Mouse (Mus musculus) monocyte, adult 5-6 weeks (primary cell): ENCODE results near the gene Dhtkd1. TPM values are rescaled to one million over a fixed set of nuclear protein-coding genes. Genes with fewer than 3 reads are reported as not detected.
A peak's percentile ranks its signal among the peaks of the same experiment; 100 is the strongest.

Source experiments
- ATAC-seq: fragments of 153-309, 156-312 bp; replicated peaks from 2 replicates; pipeline ENCODE4 v1.8.0; 2017; ENCODE audit warnings: mild to moderate bottlenecking; ENCODE audit not compliant: low TSS enrichment, insufficient number of reproducible peaks, severe bottlenecking, poor library complexity, low FRiP score
- total RNA-seq: library from RNA; stranded (forward); fragments of 200-1000, 200-491, 200-594 nt; gene quantifications from 3 replicates; pipeline ENCODE4 v1.2.3, GENCODE M21; 2017

Dhtkd1 gene
- total RNA-seq, 1 experiment from 2014 or later, result not detected

DNA sequence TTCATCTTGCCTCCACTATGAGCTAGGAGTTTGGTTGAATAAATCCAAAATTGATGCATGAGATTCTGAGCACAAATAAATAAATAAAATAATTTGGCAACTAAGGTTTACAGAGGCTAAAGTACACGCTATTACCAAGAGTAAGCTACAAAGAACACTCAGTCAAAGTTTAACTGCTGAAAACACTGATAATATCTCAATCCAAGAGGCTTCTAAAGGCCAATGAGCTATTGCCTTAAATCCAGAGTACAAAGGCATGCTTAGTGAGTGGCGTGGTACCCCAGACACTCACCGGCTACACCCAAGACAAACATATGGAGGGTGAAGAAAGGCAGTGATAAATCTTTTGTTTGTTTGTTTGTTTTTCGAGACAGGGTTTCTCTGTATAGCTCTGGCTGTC is 6.0 kb downstream of the Dhtkd1 start:
- no peak for ATAC-seq

DNA sequence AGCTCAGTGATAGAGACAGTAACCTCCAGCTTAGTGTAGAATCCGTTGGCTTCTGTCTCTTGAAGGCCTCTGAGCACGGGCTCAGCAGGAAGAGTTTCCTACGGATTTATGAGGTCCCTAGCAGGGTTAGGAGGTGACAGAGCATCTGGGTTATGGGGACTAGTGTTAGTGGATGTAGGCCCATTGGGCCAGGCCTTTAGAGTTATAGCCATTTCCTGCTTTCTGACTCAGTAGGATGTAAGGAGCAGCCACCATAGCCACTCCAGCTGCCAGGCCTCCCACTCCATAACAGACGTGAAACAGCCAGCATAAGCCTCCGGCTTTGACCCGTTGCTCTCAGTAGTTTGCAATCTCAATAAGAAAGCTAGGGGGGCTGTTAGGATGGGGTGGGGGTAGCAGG is 6.5 kb downstream of the Dhtkd1 start:
- no peak for ATAC-seq

DNA sequence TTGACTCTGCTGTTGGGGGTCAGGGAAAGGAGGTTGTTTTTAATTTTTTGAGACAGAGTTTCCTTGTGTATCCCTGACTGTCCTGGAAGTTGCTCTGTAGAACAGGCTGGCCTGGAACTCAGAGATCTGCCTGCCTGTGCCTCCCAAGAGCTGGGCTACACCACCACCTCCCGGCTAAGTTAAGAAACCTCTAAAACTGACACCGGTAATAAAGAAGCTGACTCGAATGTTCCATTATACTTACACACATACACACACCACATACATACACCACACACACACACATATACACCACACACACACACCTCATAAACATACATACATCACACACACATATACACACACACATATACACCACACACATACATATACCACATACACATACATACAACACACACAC is 7.7 kb downstream of the Dhtkd1 start:
- no peak for ATAC-seq

DNA sequence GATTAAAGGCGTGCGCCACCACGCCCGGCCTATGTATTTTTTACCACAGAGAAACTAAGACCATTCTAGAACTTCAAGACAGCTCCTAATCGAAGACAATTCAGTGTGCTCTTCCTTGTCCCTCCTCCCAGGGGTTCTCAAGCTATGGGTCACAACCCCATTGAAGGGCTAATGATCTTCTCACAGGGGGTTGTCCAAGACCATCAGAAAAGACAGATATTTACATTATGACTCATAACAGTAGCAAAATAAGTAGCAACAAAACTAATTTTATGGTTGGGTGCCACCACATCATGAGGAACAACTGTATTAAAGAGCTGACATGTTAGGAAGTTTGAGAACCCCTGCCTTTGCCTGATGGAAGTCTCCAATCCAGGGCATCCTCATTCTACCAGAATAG is 10.7 kb downstream of the Dhtkd1 start:
- ATAC-seq, result no peak

DNA sequence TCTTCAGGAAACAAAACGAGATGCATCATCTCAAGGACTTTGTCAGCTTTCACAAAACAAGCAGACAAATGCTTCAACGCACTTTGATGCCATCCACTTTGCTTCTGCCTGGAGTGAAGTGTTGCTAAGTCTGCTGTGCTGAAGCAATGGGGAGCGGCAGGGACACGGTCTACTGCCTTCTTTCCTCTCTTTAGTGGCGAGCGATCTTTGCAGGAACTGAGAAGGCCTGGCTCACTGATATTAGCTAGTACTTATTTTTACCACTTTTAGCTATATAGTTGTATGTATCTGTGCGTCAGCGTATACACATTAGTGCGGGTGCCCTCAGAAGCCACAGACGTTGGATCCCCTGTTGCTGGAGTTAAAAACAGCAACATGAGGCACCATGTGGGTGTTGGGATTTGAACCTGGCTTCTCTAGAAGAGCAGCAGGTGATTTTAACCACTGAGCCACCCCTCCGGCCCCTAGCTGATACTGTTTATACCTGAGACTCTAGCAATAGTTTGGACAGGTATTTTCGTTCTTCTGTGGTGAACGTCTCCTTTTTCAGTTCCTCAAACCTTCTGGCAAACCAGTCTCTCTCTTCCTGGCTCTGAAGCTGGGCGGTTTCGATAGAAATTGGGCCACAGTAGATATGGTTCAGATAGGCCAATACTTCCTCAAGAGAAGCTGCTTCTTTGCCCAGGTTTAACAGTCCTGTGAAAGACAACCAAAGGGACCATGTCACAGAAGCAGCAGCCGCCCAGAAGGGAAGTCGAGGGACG is 12.1 kb downstream of the Dhtkd1 start:
- peak; percentile 44 for ATAC-seq

DNA sequence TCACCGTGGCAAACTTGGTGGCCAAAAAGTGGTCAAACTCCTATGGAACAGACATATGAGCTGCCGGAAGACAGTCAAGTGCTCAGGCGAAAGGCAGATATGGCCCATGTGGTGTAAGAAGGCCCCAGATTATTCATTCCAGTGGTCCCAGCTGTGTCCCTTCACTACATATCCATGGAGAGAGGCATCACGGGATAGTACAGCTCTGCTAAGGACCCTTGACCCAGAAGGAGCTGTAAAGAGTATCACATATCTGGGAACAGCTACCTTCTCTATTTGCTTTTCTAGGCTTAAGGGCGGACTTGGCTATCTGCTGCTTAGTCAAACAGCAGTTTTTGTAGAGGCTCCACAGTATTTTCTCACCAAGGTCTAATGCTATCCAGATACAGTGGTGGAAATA is 12.8 kb downstream of the Dhtkd1 start:
- no peak for ATAC-seq

DNA sequence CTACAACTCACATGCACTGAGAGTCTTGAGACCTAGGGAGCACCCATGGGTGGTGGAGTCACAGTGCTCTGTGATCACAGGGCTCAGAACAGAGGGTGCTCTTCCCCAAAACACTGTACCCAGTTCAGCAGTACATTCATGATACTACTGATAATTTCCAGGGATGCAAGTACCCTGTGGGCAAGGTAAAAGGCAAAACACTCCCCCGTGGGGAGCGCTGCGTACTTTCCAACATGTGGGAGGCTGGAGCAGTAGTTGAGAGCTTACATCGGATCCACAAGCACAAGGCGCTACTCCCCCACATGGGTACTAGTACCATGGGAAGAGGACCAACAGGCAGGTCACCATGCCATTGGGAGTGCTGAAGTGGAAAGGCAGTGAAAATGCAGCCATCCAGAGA is 15.1 kb downstream of the Dhtkd1 start:
- no peak for ATAC-seq

DNA sequence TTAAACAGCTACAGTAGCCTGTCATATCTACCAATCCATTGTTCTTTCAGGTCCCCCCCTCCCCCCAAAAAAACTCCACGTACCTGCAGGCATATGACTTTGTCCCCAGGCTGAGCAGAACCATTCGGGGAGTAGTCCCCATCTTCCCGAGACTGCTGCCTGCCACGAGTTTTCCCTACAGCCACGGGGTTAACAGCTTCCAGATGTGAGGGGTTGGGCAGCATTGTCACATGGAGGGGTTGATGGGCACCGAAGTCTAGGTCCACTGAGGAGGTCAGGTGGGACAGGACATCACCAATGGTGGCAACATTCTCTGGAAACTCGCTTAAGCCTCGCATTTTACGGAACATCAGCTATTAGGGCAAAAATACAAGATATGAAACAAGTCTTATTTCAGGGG is 18.8 kb downstream of the Dhtkd1 start:
- no peak for ATAC-seq

DNA sequence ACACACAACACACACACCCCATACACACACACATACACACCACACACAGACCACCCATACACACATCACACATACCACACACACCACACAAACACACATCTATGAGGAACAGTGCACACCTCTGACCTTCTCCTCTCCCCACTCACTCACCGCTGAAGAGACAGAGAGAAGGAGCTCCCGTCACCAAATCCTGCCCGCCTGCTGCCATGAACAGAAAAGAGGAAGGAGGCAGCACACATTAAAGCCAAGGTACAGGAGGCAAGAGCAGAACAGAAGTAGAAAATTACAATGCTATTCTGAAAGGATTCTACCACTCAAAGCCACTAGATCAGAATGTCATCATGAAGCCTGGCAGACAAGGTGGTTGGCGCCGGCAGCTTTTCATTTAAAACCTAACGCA is 19.8 kb downstream of the Dhtkd1 start:
- no peak; the same call in 1 of the 2 replicates for ATAC-seq

DNA sequence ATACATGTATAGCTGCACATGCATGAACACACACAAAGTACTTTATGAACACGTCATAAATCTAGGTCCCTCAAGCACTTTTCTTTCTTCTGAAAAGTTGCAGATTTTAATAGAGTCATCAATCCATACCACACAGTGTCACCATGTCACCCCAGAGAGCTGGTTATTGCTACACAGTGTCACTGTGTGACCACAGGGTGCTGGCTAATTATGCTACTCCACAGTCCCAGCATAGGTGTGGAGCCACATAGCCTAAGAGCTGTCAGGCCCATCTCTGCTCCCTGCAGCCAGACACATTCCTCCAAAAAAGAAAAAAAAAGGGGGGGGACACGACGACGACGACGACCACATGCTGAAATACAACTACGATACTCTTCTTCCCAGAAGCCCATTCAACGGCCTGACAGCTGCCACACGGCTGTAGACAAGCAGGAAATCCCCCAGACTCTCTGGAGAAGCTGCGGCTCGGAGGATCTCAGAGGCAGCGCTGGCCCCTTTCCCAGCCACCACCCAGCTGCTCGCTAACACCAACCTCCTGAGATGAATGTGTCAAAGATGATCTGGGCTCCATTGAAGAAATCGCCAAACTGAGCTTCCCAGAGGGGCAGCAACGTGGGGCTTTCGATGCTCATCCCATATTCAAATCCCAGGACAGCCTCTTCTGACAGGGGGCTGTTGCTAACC is 31.2 kb downstream of the Dhtkd1 start:
- ATAC-seq, result no peak

DNA sequence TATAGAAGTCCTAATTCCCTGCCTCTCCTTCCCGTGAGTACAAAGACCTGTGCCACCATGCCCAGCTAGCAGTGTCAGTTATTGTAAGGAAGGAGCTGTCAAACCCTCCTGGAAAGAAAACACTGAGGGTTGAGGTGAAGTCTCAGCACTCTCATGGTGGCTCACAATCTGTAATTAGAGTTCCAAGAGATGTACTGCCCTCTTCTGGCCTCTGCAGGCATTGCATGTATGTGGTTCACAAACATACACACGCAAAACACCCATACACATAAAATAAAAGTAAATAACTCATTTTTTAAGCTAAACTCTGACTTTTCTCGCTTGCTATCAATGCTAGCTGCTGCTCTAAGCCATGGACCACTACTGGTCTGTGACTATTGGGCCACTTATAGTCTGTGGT is 36.0 kb downstream of the Dhtkd1 start:
- peak; percentile 64 for ATAC-seq

DNA sequence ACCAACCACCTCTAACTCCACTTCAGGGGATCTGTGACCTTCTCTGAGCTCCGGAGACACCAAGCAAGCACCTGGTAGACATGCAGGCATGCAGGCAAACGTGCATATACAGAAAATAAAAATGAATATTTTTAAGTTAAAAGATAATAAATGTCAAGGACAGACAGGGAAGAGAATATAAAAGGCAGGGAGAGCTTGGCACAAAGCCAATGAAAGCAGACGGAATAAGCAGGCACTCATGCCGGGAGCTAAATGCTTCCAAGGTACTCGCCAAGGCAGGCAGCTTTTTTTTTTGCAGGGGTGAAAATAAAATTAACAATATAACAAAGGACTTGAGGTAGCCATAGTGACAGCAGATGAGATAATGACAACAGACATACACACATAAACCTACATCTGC is 36.5 kb downstream of the Dhtkd1 start:
- no peak for ATAC-seq

DNA sequence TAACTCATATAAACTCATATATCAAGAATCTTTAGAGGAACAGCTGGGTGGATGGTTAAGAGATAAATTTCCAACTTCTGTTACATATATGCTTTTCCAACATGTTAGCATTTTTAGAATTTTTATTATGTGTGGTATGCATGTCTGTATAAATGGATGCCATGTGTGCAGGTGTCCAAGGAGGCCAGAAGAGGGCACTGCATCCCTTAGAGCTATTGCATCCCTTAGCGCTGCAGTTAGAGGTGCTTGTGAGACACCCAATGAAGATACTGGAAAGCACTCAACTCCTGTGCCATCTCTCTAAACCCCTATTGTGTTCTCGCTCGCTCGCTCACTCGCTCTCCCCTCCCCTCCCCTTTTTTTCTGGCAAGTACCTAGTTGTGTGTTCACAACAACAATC is 42.4 kb downstream of the Dhtkd1 start:
- peak; percentile 41; the same call in 1 of the 2 replicates for ATAC-seq

DNA sequence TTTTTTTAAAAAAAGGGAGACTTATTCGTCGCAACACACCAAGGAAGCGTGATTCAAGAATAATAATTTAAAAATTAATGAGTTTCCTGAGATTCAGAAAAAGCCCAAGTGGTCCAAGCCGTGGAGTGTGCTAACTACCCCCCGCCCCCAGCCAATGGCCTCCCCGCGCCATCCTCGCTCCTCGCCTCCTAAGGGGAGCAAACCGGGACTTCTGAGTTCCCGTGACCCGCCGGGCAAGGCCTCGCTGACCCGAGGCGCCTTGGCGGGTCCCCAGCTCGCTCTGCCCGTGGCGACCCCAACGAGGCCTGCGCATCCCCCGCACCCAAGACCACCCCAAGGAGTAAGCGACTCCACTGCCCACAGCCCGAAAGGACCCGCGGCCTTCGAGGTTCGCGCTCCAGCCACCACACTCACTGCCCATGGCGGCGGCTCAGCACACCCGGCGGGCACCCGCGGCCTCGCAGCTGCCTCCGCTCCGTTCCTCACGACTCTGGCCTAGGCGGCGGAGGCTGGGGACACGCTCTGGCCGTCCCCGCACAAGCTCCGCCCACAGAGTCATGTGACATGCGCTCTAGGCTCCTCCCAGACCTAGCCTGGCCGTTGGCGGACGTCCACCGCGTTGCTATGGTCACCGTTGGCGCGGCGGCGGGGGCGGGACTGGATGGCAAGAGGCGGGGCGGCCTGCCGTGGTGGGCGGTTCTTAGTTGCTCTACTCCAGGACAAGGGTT is 47.6 kb downstream of the Dhtkd1 start, which contains the start of gene Sec61a2:
Gene Sec61a2 (minus strand): TSS at position 590 of the 728 bp plus-strand sequence.
- ATAC-seq, result peak; percentile 99

DNA sequence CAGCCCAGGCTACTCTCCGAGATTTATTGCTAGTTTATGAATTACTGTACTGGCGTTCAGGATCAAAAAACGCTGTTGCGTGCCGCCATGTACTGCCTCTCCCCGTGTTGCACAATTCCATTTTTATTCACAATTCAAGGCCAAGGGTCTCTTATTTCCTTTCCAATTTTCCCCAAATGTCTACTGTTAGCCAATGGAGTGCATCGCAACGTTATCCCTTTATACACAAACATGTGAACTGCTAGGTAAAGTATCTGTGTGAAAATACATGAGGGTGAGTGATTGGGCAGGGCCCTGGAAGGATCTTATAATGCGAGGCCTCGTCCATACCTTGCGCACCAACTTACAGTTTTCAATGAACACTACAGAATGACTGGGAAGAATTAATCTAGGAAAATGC is 48.3 kb downstream of the Dhtkd1 start:
- no peak for ATAC-seq

DNA sequence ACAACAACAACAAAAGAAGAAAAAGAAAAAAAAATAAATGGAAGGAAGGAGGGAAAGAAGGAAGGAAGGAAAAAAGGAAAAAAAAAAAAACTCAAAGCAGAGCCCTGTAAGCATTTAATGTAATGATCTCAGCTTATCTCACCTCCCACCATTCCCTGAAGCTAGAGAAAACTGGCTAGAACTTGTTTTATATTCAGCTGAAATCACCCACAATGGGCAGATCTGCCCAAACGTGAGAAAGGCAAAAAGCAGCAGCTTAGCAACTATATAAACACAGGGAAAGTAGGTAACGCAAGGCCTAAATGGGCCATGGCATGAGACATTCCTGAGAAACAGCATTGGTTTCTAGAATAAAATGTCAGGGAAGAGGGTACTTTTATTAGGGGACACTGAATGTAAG is 53.2 kb downstream of the Dhtkd1 start:
- ATAC-seq, result no peak

DNA sequence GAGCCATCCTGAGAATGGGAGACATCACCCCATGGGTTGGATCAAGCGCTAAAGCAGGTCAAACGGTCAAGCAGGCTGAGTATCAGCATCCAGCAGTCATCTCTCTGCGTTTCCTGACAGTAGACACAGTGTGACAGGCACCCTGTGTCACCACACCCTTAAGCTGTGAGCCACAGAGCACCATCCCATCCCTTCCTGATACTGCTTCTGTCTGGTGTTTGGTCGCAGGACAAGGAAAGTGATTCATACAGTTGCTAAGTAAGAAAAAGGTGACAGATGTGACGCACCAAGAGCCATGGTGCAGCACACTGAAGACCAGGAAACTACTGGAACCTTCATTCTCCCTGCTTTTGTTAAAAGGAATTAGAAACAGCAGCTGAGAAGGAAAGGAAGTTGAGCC is 53.7 kb downstream of the Dhtkd1 start:
- no peak for ATAC-seq

DNA sequence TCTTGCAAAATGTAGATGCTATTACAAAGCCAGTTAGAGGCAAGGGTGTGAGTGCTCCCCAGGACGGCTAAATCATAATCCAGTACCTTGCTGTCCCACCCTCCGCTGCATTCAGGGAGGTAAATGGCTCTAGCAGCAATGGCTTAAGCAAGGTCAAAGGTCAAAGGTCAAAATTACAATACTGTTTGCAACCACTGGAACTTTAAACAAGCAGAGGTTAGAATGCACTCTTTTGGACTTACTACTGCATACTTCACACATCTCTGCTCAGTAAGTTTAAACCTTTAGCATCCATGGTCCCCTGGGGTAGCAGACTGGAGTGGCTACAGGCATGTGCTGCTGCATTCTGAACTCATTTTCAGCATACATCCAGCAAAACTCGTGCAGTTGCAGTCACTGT is 65.1 kb downstream of the Dhtkd1 start:
- no peak for ATAC-seq

DNA sequence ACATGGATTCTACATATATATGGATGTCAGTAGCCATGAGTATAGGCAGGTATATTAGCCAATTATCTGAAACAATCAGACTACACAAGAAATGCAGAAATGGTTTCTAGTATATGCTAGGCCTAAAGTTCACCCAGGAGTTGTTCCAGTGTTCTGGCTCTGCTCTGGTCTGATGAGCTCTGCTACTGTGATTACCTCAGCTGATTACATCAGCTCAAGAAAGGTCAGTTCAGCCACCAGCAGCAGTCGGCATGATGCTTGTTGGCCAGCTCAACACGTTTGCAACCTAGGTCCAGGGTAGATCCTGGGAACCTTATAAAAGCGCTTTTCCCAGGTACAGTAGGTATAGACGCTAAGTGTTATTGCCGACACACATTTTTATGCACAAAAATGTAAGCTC is 72.8 kb downstream of the Dhtkd1 start:
- ATAC-seq, result no peak

DNA sequence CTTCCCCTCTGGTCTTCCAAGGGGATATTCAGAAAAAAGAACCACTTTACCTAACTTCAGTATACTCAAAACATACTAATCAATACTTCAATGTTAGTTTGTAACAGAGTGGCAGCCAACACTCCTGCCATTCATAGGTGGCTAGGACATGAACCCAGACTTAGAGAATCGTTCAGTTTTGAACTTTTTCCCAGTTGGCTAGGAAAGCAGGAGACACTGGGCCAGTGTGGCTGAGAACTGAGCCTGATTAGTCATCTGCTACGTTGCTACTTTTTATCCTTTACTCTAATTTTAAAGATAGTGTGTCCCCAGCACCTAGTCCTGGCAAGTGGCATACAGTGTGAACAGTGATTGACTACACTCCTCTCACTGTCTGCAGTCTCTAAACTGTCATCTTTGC is 74.9 kb downstream of the Dhtkd1 start:
- ATAC-seq, result no peak
